Mouse (Mus musculus): Measurements from ENCODE around the gene Sco2. TPM values are rescaled to one million over a fixed set of nuclear protein-coding genes. Genes with fewer than 3 reads are reported as not detected.

Gene Sco2
- polyA plus RNA-seq, 1 experiment = 31.1 TPM

DNA sequence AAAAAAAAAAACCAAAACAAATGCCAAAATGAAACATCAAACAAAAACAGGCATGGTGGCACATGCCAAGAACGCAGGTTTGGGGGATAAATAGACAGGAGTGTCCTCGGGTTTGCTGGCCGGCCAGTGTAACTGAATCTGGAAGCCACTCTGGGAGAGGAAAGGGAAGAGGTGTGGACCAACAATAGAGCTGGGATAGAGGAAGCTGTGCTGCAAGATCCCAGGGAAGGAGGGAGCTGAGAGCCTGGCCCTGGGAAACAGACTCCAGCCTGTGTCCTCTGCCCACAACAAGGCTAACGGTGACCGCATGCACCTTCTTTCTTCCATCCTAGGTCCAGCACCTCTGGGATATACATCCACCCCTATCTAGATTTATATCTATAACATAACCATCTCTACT, 23.2 kb downstream of the Sco2 start:
- Histone ChIP-seq H3K27ac (ENCODE audit: control insufficient read depth, insufficient read depth, low read depth, low read length) (no peak overlapping the region), H3K4me3 (ENCODE audit: control insufficient read depth, low read depth, low read length) (no peak overlapping the region), H3K36me3 (ENCODE audit: control insufficient read depth, insufficient read depth, low read length) (peaks cover 2% of the 10 kb centered on the region), H3K4me1 (ENCODE audit: control insufficient read depth, insufficient read depth, low read length) (peaks cover 7% of the 10 kb centered on the region), H3K27me3 (ENCODE audit: control insufficient read depth, insufficient read depth, low read length) (no peaks in the 10 kb centered on the region)
- TF ChIP-seq POLR2A (IDR thresholded peaks at IDR 0.05; ENCODE audit: control insufficient read depth, low read depth, low read length) = no peak
- no peak for TF ChIP-seq CTCF (IDR thresholded peaks at IDR 0.05; ENCODE audit: control insufficient read depth, insufficient read depth, insufficient replicate concordance, low read depth, low read length)

DNA sequence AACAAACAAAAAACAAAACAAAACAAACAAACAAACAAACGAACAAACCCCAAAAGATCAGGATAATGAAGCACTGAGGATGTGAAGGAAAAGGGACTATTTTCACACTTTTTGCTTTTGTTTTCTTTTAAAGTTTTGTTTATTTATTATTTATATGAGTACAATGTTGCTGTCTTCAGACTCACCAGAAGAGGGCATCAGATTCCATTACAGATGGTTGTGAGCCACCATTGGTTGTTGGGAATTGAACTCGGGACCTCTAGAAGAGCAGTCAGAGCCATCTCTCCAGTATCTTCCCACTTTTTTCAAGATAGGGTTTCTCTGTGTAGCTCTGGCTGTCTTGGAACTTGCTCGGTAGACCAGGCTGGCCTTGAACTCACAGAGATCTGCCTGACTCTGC, 30.3 kb downstream of the Sco2 start:
- TF ChIP-seq POLR2A (IDR thresholded peaks at IDR 0.05; ENCODE audit: control insufficient read depth, low read depth, low read length) (no peak), CTCF (IDR thresholded peaks at IDR 0.05; ENCODE audit: control insufficient read depth, insufficient read depth, insufficient replicate concordance, low read depth, low read length) (no peak)
- H3K27me3 ChIP-seq (ENCODE audit: control insufficient read depth, insufficient read depth, low read length) = no peaks in the 10 kb centered on the region
- H3K4me3 ChIP-seq (ENCODE audit: control insufficient read depth, low read depth, low read length) = no peak overlapping the region

DNA sequence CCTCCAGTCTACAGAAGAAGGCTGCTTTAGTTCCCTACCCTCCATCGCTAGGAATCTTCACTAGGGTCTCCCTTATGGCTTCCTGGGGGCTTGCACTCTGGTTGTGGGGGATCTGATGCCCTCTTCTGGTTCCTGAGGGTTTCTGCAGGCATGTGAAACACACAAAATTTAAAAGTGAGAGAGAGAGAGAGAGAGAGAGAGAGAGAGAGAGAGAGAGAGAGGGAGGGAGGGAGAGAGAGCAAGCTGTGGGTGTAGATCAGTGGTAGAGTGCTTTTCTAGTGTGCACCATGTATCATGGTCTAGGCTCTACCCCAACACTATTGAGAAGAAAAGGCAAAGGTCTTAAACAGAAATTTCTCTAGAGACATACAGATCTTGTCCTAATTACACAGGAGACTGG, 32.0 kb downstream of the Sco2 start:
- Histone ChIP-seq H3K27ac (ENCODE audit: control insufficient read depth, insufficient read depth, low read depth, low read length) (no peak overlapping the region), H3K4me3 (ENCODE audit: control insufficient read depth, low read depth, low read length) (no peak overlapping the region), H3K36me3 (ENCODE audit: control insufficient read depth, insufficient read depth, low read length) (no peaks in the 10 kb centered on the region), H3K27me3 (ENCODE audit: control insufficient read depth, insufficient read depth, low read length) (no peaks in the 10 kb centered on the region), H3K4me1 (ENCODE audit: control insufficient read depth, insufficient read depth, low read length) (no peaks in the 10 kb centered on the region; the same call in 1 of the 2 replicates)
- no peak for TF ChIP-seq CTCF (IDR thresholded peaks at IDR 0.05; ENCODE audit: control insufficient read depth, insufficient read depth, insufficient replicate concordance, low read depth, low read length)
- TF ChIP-seq POLR2A (IDR thresholded peaks at IDR 0.05; ENCODE audit: control insufficient read depth, low read depth, low read length) = no peak

More for the DNA sequence above, 30.3 kb downstream of the Sco2 start:
- no peaks in the 10 kb centered on the region for H3K4me1 ChIP-seq (ENCODE audit: control insufficient read depth, insufficient read depth, low read length)
- H3K27ac ChIP-seq (ENCODE audit: control insufficient read depth, insufficient read depth, low read depth, low read length) = no peak overlapping the region
- no peaks in the 10 kb centered on the region for H3K36me3 ChIP-seq (ENCODE audit: control insufficient read depth, insufficient read depth, low read length)

DNA sequence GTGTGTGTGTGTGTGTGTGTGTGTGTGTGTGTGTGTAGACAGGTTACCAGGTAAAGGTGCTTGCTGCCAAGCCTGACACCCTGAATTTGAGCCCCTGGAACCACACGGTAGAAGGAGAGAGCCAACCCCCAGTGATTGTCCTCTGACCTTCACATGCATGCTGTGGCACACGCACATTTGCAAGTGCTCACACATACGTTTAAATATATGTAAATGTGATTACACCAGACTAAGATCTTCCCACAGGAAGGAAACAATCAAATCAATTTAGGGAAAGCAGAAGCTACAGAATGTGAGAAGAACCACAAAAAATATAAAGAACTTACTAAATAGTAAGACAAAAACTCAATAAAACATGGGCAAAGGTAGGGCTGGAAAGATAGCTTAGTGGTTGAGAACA, 33.5 kb downstream of the Sco2 start:
- no peaks in the 10 kb centered on the region for H3K27me3 ChIP-seq (ENCODE audit: control insufficient read depth, insufficient read depth, low read length)
- H3K27ac ChIP-seq (ENCODE audit: control insufficient read depth, insufficient read depth, low read depth, low read length) = no peak overlapping the region
- TF ChIP-seq CTCF (IDR thresholded peaks at IDR 0.05; ENCODE audit: control insufficient read depth, insufficient read depth, insufficient replicate concordance, low read depth, low read length) (no peak), POLR2A (IDR thresholded peaks at IDR 0.05; ENCODE audit: control insufficient read depth, low read depth, low read length) (no peak)
- no peaks in the 10 kb centered on the region for H3K36me3 ChIP-seq (ENCODE audit: control insufficient read depth, insufficient read depth, low read length)
- H3K4me3 ChIP-seq (ENCODE audit: control insufficient read depth, low read depth, low read length) = no peak overlapping the region
- H3K4me1 ChIP-seq (ENCODE audit: control insufficient read depth, insufficient read depth, low read length) = peaks cover 5% of the 10 kb centered on the region

DNA sequence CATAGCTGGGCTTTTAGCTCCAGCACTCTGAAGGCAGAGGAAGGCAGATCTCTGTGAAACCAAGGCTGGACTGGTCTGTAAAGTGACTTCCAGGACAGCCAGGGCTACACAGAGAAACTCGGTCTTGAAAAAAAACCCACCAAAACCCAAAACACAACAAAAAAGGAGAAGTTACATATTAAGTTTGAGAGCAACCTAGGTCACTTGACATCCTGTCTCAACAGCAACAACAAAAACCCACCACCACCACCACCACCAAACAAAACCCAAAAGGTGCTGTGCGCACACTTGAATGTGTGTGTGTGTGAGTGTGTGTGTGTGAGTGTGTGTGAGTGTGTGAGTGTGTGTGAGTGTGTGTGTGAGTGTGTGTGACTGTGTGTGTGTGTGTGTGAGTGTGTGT, 34.0 kb downstream of the Sco2 start:
- no peak overlapping the region for H3K27ac ChIP-seq (ENCODE audit: control insufficient read depth, insufficient read depth, low read depth, low read length)
- H3K4me3 ChIP-seq (ENCODE audit: control insufficient read depth, low read depth, low read length) = no peak overlapping the region
- TF ChIP-seq POLR2A (IDR thresholded peaks at IDR 0.05; ENCODE audit: control insufficient read depth, low read depth, low read length) (no peak), CTCF (IDR thresholded peaks at IDR 0.05; ENCODE audit: control insufficient read depth, insufficient read depth, insufficient replicate concordance, low read depth, low read length) (no peak)
- H3K27me3 ChIP-seq (ENCODE audit: control insufficient read depth, insufficient read depth, low read length) = no peaks in the 10 kb centered on the region
- H3K4me1 ChIP-seq (ENCODE audit: control insufficient read depth, insufficient read depth, low read length) = peaks cover 8% of the 10 kb centered on the region
- no peaks in the 10 kb centered on the region for H3K36me3 ChIP-seq (ENCODE audit: control insufficient read depth, insufficient read depth, low read length)

DNA sequence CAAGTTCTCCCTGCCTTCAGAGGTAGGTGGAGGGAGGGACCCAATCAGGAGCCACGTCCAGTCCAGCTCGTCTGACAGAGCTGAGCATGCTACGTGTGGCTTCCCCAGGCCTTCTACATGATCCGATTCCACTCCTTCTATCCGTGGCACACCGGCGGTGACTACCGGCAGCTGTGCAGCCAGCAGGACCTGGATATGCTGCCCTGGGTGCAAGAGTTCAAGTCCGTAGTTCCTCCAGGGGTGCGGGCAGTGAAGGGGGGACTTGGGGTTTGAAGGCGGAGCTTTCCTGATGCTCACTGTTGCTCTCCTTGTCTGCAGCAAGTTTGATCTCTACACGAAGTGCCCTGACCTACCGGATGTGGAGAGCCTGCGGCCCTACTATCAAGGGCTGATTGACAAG, 37.2 kb downstream of the Sco2 start:
- H3K4me3 ChIP-seq (ENCODE audit: control insufficient read depth, low read depth, low read length) = no peak overlapping the region
- H3K27ac ChIP-seq (ENCODE audit: control insufficient read depth, insufficient read depth, low read depth, low read length) = no peak overlapping the region
- no peaks in the 10 kb centered on the region for H3K27me3 ChIP-seq (ENCODE audit: control insufficient read depth, insufficient read depth, low read length)
- TF ChIP-seq POLR2A (IDR thresholded peaks at IDR 0.05; ENCODE audit: control insufficient read depth, low read depth, low read length) (no peak), CTCF (IDR thresholded peaks at IDR 0.05; ENCODE audit: control insufficient read depth, insufficient read depth, insufficient replicate concordance, low read depth, low read length) (no peak)
- H3K36me3 ChIP-seq (ENCODE audit: control insufficient read depth, insufficient read depth, low read length) = no peaks in the 10 kb centered on the region
- H3K4me1 ChIP-seq (ENCODE audit: control insufficient read depth, insufficient read depth, low read length) = peaks cover 8% of the 10 kb centered on the region

DNA sequence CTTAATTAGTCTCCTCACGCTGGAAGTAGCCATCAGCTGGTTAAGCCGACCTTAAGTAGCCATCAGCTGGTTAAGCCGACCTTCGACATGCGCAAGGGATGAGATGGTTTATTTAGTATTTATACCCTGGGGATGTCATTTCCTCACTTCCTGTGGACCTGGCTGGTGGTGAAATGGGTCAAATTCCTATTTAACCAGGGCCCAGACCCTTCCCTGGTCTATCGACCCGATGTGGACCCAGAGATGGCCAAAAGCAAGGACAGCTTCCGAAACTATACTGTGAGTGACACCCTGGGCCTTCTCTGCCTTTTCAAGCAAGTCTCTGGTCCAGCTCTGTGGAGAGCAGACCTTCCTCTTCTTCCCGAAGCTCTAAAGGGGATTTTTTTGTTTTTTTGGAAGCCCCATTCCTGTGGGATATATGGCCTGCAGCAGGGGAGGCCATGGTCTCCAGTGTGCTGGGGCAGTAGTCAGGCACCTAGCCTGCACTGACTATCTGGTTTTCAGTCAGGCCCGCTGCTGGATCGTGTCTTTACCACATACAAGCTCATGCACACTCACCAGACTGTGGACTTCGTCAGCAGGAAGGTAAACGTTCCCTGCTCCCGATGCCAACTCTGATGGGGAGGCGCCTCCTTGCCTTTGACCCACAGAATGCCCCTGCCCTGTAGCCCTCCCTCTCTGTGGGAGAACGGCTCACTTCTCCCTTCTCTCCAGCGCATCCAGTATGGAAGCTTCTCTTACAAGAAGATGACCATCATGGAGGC, 38.7 kb downstream of the Sco2 start:
- H3K36me3 ChIP-seq (ENCODE audit: control insufficient read depth, insufficient read depth, low read length) = no peaks in the 10 kb centered on the region
- H3K4me3 ChIP-seq (ENCODE audit: control insufficient read depth, low read depth, low read length) = no peak overlapping the region
- H3K27me3 ChIP-seq (ENCODE audit: control insufficient read depth, insufficient read depth, low read length) = no peaks in the 10 kb centered on the region
- TF ChIP-seq POLR2A (IDR thresholded peaks at IDR 0.05; ENCODE audit: control insufficient read depth, low read depth, low read length) = no peak
- no peak for TF ChIP-seq CTCF (IDR thresholded peaks at IDR 0.05; ENCODE audit: control insufficient read depth, insufficient read depth, insufficient replicate concordance, low read depth, low read length)
- H3K27ac ChIP-seq (ENCODE audit: control insufficient read depth, insufficient read depth, low read depth, low read length) = no peak overlapping the region
- H3K4me1 ChIP-seq (ENCODE audit: control insufficient read depth, insufficient read depth, low read length) = peaks cover 8% of the 10 kb centered on the region

Data from testis, adult 2 months (tissue).